Mouse (Mus musculus): Measurements from ENCODE around the gene Ttc41.
"Not testable (repeated sequence)": the region's sequence is repeated elsewhere in the genome, so short reads cannot be mapped to it uniquely, and the experiment has no call there.

Gene Ttc41

DNA sequence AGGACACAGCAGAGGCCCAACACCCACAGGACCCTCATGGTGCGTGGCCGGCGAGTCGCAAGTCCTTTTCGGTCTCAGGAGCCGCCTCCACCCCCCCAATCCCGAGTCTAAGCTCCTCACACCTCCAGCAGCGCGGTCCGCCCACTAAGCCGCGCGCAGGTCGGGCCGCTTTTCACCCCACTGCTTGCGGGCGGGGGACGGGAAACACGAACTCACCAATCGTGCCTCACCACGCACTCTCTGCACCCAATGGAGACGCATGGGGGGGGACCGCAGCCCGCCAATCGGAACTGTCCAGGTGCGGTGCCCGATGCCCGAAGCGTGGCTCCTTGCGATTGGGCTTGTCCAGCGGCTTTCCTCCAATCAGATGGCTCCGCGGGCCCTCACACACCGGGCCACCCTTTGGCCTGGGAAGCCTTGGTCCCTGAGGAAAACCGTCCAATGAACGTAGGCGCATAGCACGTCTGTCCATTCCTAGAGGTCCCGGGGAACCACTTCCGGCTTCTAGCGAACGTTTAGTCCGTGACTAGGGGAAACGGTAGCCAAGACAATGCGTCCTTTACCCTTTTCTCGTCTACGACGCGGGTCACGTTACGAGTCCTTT lies at the start of gene Ttc41, which contains the start of gene Hsp90b1:
Gene Ttc41, plus strand, starts transcription at position 494 of the 604 bp plus-strand sequence.
Gene Hsp90b1, minus strand, starts transcription at position 192 of the 604 bp plus-strand sequence.
- peak; percentile 91 to 97 for DNase-seq (ENCODE audit: low spot score in 2 of 2)

DNA sequence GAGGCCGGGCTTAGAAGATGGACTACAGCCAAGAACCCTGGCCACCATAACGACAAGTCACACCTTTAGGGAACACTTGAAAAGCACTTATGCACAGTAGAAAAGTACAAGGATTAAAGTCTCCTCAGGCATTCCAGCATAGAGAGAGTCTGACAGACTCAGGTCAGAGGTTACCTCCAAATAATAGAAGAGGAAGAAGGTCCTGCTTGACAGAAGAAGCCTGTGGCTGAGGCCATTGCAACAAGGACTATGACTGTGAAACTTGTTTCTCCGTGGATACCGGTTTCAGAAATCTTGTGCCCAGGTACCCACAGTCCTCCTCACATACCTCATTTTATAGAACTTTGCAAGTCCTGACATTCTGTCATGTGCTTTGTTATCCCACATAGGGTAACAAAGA lies 35.1 kb upstream of the Ttc41 start:
- not testable (repeated sequence) for DNase-seq (ENCODE audit: low spot score in 2 of 2)

DNA sequence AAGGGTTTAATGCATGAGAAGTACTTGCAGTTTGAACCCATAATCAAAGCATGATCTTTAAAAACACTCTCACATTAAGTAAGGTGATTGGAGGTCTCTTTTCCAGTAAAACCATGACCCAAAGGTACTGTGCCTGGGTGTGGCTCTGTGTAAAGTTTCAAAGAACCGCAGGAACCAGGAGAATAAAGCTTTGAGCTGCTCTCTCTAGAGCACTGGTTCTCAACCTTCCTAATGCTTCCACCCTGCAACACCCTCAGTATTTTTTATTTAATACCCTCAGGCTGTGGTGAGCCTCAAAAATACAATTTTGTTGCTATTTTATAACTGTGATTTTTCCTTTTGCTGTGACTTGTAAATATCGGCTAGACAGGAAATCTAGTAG lies 20.8 kb upstream of the Ttc41 start:
- DNase-seq (ENCODE audit: low spot score in 2 of 2) = not testable (repeated sequence)

DNA sequence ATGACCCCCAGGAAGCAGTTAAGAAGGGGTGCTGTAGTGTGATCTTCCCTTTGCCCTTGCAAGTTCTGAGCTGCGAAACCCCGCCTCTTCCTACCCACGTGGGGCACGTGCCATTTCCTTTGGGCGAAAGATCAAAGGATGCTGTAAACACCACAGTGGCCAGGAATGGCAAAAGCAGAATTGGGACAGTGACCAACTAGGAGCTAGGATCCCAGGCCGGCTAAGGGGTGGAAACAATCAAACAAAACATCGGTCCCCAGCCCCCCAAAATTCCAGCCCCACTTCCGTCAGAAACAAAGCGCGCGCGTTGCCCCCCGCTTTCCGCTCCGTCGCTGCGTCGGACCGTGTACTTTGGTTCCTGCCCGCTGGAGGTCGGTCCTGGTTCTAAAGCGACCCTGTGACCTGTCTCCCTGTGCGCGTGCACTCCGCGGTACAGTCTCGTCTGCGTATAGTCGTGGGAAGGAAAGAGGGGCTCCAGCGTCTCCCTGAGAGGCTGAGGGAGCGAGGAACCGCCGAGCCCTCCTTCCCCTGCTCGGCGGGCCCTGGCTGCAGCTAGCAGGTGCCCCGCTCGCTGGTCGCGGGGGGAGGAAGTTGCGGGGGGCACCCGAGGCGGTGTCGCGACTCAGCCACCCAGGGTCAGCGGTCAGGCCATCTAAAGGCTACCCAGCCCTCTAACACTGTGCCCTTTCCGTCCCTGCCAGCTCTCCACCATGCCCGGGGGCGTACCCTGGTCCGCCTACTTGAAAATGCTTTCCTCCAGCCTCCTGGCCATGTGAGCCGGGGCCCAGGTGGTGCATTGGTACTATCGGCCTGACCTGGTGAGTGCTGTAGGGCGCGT lies 20.2 kb upstream of the Ttc41 start:
- peak; percentile 74 to 83 for DNase-seq (ENCODE audit: low spot score in 2 of 2)

DNA sequence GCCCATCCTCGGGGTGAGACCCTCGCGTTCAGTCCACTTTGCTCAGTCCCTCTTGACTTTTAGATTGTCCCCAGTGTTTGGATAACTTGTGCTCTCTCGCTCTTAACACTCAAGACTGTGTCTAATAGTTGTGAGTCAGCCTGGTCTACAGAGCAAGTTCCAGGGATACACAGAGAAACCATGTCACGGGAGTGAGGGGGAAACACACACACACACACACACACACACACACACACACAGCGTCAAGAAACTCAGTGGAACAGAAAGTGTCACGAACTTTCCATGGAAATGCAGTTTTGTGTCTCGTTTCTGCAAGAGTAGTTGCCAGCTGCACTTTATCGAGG lies 19.6 kb upstream of the Ttc41 start:
- DNase-seq (ENCODE audit: low spot score in 2 of 2) = not testable (repeated sequence)

DNA sequence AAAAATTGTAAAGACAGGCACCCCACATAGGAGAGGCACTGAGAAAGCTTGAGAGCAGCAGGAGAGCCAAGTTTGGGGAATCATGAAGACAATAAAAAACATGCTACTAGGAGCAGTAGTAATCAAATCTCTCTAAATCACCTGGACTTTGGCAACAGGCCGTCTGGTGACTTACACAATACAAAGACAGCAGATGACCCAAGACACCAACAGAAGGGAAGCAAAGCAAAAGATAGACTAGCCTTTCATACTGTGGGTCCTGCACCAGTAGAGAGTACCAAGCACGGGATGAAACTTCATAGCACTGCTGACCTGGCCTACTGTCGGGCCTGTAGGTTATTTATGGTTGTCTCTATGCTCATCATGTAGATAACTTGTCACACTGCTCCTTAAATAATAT lies 5.4 kb upstream of the Ttc41 start:
- no peak for DNase-seq (ENCODE audit: low spot score in 2 of 2)

DNA sequence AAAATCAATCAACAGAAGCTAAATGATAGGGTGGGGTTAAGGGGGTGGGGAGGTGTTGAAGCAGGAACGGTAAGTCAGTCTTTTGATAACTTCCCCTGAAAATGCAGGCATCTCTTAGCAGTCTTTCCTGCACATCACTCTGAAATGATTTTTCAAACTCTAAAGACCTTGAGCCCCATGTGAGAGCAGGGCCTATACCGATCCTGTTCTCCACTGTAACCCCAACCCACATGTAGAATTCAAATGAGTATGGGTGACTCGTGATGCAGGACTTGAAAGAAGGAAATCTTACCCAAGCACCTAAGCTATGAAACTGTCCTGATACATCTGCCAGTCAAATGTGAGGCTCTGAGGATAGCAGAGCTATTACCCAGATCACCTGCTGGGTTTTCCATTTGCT lies 4.6 kb upstream of the Ttc41 start:
- DNase-seq (ENCODE audit: low spot score in 2 of 2) = no peak

DNA sequence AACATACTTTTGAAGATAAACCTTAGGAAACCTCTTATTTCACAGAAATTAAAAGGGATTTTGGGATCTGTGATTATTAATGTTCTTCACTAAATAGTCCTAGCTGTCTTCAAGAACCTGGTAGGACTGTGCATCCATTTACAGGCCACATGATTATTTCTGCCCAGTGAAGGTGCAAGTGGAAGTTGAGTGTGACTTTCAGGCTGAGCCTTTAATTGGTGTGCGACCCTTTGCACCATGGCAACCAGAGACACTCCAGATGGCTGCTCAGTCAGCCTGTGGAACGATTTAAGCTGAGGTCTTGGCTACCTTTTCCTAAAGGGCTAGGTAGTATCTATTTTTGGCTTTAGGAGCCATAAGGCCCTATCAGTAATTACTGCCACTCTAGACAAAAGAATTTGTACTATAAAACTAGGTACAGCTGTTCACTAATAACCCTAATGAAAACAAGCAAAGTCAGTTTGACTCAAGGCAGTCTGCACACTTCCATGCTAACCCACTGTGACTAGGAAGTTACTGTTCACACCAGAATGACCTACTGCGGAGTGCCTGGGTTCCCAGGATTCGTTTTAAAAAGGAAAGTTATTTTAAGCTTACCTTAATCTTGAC lies 3.2 kb upstream of the Ttc41 start:
- no peak for DNase-seq (ENCODE audit: low spot score in 2 of 2)

DNA sequence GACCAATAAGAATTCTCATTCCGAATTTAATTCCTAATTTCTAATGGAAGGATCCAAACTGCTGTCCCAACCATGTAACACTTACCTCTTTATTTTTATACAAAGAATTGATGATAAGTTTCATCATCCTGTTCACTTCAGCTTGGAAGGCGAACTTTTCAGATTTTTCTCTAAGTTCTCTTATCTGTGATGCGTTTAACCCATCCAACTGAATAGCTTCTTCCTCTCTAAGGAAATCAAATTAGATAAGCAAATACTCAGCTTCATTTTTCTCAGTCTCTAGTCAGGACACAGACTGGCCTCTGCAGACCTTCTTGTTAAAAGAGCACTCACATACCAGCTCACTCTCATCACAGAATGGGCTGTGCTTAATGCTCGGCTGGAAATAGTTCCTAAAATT lies 2.2 kb upstream of the Ttc41 start:
- no peak for DNase-seq (ENCODE audit: low spot score in 2 of 2)

DNA sequence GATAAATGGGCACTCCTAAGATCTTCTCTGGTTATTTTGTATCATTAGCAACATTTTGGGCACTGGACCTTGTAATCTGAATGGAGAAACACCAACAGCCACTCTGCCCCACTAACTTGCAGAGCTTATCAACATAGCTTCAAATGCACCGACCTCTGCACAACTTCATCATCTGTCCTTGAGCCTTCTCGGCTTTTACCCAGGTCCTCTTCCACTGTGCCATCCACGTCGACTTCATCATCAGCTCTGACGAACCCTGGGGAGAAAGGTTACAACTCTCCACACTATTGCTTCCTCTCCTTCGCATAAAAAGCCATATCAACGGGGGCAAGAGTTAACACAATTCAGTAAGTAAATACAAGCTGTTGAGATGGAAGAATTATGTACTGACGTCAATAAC lies 1.5 kb upstream of the Ttc41 start:
- no peak for DNase-seq (ENCODE audit: low spot score in 2 of 2)

DNA sequence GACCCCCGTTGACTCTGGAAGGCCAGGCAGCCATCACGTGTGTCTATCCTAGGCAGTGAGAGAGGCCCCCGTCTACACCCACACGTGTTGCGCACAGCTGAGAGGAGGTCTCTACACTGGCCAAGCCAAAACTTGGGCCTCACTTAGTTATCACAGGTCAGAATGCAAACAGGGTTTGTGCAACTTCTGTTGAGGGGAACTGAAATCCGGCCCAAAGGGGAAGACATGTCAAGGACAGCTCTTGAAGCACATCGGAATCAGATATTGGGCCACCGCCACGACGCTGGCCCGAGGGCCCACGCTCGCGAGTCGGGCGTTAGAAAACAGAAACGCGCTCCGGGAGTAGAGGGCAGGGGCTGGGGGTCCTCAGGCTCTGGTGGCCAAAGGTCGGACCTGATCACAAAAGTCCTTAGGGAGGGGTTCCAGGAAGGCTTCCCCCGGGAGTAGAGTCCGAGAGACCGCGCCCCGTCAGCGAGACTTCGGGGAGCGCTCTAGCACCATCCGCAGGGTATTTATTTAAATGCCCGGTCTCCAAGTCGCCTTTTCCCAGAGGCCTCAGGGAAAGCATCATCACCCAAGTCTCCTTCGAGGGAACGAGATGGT lies 921 bp upstream of the Ttc41 start:
- DNase-seq (ENCODE audit: low spot score in 2 of 2) = peak; percentile 43 to 53

DNA sequence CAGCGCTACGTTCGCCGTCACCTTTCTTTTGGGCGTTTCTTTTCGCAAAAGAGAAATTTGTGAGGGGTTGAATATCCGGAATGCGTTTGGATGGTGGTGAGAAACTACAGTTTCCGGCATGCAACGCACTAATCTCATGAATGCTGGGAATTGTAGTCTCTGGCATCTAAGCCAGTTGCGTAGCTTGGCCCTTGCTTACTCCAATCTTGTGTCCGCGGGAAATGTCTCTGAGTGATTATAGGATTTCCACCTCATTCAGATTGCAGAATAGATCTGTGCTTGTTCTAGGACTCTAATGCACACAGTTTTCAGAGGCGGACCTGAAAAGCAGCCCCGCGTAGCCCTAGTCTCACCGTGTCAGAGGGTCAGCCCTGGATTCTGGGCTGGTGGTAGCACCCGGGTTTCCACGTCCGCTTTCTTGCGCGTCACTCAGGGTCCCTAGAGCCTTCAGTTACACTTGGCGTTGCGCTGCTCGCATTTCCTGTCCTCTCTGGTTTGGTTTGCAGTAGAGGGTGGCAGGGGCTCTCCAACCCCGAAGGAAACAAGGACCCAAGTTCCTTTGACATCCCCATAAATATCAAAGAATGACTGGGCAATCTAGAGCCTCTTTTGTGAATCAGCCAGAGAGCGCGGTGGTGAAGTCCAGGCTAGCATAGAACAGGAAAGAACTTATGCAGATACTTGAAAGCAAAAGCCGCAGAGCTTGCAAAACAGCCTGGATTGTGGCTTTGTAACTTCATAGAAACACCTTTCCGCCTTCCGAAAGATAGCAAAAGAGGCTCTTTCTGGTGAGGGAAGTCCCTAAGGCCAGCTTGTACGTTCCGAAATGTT lies 526 bp downstream of the Ttc41 start:
- DNase-seq (ENCODE audit: low spot score in 2 of 2) = peak; percentile 82 to 87

DNA sequence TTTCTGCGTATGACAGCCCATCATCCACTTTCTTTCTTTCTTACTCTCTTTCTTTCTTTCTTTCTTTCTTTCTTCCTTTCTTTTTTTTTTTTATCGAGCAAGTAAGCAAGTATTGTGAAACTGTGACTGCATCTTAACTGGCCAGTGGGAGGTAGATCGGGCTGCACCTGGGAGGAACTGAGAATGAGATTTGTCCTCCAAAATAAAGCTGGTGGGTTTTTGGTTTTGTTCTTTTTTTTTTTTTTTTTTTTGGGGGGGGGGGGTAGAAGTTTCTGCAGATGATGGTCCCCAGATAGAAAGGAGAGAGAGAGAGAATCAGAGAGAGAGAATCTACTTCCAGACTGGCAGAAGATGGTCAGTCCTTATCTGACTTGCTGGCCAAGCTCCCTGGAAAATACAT lies 1.5 kb downstream of the Ttc41 start:
- no peak for DNase-seq (ENCODE audit: low spot score in 2 of 2)

DNA sequence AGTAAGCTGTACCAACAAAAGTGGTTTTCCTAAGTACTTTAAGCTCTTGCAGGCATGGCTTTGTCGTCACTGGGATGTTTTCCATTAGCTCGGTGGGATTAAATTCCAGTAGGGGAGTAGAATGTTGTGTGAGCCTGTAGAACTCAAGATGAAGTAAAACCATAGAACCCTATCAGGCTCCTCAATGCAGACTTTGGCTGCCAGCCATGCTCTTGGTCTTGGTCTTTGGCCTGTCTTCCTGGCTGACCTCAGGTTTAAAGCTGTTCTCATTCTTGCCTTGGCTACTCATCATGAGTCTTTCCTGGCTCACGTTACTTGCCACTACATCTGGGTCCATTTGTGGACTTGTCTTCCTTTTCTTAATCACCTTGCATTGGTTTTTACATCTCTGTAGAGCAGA lies 6.5 kb downstream of the Ttc41 start:
- no peak for DNase-seq (ENCODE audit: low spot score in 2 of 2)

DNA sequence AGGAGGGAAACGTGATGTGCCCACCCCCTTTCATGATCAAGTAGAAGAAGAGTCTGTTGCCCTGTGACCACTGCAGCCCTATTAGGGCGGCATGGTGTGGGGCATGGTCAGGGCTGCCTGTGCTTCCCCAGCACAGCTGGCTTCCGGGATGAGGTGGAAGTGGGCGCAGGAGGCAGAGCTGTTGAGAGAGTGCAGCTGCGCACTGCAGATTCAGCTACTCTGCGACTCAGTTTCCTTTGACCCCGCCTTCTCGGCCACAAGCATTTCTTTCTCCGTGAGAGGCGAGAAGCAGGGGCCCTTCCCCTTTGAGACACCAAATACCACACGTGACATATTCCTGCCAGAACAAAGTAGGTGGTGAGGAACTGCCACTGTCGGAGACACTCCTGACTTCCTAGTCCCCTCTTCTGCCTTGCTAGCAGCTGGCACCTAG lies 22.0 kb downstream of the Ttc41 start:
- peak; percentile 49 to 69 for DNase-seq (ENCODE audit: low spot score in 2 of 2)

DNA sequence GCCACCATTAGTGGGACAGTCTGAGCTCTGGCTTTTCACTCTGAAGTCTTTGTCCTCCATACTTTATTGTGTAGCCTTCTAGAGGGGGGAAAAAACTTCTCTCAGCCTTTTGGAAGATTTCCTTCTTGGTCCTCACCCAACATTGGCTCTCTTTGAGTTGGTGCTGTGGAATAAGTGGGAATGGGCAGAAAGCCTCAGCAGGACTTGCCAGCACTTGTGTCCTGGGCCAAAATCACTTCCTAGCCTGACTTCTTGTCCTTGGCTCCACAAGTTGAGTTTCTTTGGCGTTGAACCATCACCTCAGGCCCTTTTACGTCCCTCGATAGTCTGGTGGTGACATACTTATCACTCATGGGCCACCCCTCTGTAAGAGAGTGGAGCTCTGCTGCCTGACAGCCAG lies 22.6 kb downstream of the Ttc41 start:
- no peak for DNase-seq (ENCODE audit: low spot score in 2 of 2)

DNA sequence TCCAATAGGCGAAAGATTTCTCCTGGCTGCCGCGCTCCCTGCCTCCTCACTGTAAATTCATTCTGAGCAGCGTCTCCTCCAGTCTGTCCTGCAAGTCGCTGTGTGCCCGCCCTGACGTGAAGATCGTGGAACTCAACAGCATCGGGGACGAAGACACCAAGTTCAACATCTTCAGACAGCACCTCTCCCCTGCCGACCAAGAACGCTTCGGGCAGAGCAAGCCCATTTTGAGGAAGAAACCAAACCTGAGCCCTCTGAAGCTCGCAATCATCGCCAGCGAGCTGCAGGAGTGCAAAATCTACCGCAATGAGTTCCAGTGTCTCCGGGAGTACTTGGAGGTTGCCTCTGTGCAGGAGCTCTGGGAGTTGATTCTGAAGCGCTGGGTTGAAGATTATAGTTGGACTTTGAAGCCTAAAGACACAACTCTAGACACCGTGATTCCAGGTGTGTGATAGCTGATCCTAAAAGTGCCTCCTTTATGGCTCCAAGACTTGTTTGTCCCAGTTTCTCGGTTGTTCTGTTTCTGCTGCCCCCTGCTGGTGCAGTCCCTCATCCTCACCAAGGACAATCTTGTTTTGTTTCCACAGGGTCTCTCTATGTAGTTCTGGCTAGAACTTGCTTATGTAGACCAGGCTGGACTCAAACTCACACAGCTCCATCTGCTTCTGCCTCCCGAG lies 25.4 kb downstream of the Ttc41 start:
- DNase-seq (ENCODE audit: low spot score in 2 of 2) = peak; percentile 72 to 90

DNA sequence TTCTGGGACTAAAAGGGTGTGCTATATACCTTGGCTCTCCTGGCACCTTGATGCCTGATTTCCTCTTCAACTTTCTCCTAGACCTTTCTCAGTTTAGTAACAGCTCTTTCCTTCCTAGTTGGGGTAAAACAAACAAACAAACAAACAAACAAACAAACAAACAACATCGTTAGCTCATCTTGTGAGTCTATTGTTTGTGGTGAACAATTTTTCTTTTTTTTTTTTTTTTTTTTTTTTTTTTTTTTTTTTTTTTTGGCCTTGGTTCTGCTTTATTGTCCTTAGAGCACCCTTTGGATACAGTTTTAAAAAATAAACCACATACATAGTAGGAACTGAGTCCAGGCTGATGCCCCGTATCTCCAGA lies 25.9 kb downstream of the Ttc41 start:
- no peak for DNase-seq (ENCODE audit: low spot score in 2 of 2)

DNA sequence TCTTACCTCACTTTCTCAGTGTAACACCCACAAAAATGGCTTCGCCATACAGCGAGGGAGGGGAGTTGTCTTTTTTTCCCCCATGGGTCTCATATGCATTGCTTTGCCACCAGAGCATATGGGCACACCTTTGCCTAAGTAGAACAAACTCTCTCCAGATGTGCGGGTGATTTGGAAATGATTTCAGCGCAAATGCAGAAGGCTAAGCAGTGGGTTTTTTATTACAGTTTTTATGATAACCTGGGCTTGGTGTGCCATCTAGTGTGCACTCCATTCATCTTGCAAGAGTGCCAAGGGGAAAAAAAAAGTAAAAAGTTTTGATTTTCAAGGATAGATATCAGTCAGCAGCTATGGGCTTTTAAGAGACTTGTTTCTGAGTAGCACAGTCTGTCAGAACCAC lies 29.4 kb downstream of the Ttc41 start:
- DNase-seq (ENCODE audit: low spot score in 2 of 2) = no peak

DNA sequence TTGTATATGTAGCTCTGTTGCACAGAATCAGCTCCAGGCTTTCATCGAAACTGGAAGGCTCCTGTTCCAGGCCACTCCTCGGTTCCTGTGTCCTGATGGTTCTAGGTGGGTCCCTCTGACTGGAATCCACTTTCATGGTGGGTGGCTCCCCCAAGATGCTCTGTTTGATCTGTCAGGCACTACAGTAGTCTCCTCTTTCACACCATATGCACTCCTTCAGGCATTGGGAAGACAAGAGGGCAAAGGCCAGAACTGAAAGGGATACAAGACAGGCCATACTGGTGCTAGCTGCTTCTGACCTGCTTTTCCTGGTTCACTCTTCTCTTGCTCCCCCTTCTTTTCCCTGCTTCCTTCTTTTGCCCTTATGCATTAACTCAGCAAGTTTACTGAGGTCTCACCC lies 37.3 kb downstream of the Ttc41 start:
- DNase-seq (ENCODE audit: low spot score in 2 of 2) = no peak

DNA sequence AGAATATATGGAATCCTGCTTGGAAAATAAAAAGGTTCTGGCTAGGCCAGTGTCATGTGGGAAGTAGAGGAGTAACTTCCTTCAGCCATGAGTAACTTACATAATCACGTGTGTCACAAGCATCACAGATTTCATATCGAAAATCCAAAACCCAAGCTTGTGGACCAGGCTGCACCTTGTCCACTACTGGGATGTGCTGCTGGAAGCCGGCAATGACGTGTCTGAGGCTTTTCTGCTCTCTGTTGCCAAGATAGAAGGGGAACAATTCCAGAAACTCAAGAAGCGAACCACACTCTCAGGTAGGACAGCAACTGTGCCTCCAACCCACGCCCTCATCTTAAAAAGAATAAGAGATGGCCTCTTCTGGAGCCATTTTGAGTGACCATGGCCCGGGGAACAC lies 38.7 kb downstream of the Ttc41 start:
- DNase-seq (ENCODE audit: low spot score in 2 of 2) = no peak
